Mouse (Mus musculus): ENCODE data around the gene Lyst. TPM values are rescaled to one million over a fixed set of nuclear protein-coding genes. Genes with fewer than 3 reads are reported as not detected.

Gene Lyst
- polyA plus RNA-seq, 1 experiment from 2014 or later, result 48.0 TPM

- Histone ChIP-seq H3K4me3 (ENCODE audit: inconsistent target) (no peak overlapping the region), H3K27ac (no peak overlapping the region), H3K36me3 (ENCODE audit: inconsistent target) (no peaks in the 10 kb centered on the region), H3K79me2 (ENCODE audit: inconsistent target) (no peaks in the 10 kb centered on the region)
- WGBS (ENCODE audit: missing documents), result 75% methylated on average over 2 of the region's 2 CpGs
Observed at GRCm38 (mm10) chr13:13564116-13564515, 26.1 kb upstream of the Lyst start.

GRCm38 (mm10) chr13:13564541-13564940, 25.7 kb upstream of the Lyst start:
- Histone ChIP-seq H3K27ac (no peak overlapping the region), H3K36me3 (ENCODE audit: inconsistent target) (no peaks in the 10 kb centered on the region), H3K4me3 (ENCODE audit: inconsistent target) (no peak overlapping the region), H3K79me2 (ENCODE audit: inconsistent target) (no peaks in the 10 kb centered on the region)
- 66% methylated on average over 4 of the region's 4 CpGs for whole genome bisulfite sequencing (ENCODE audit: missing documents)

DNA sequence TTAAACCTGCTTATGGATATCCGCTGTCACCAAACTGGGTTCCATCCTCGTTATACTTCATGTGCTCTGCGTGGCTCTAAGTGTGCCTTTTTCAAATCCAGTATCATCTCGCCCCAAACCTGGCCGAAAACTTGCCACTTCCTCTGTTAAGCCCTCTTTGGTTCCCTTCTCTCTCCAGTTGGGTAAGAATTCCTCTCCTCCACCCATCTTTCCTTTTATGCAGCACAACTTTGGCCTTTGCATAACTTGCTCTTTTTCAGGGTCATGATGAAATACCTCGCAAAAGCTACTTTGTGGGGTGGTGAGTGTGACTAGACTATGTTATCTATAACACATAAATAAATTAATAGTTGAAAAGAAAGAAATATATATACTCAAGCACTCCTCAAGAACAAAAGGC, 22.6 kb upstream of the Lyst start:
- H3K79me2 ChIP-seq (ENCODE audit: inconsistent target), result no peaks in the 10 kb centered on the region
- no peaks in the 10 kb centered on the region for H3K36me3 ChIP-seq (ENCODE audit: inconsistent target)
- H3K4me3 ChIP-seq (ENCODE audit: inconsistent target), result no peak overlapping the region
- no peak overlapping the region for H3K27ac ChIP-seq
- 69% methylated on average over 6 of the region's 6 CpGs for WGBS (ENCODE audit: missing documents)

DNA sequence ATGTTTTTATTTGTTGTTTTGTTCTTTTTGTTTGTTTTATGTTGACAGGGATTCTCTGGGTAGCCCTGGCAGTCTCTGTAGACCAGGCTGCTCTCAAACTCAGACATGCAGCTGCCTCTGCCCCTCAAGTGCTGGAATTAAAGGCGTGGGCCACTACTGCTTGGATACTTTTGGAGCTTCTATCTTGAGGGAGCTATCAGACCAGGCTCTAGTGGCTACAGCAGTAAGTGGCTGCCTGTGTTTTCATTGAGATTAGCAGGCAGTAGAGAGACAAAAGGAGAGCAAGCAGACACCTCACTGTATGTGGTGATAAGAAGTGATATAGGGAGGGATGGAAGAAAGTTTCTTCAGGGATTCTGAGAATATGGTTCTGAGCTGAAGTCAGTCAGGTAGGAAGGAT, 21.4 kb upstream of the Lyst start:
- Histone ChIP-seq H3K79me2 (ENCODE audit: inconsistent target) (no peaks in the 10 kb centered on the region), H3K27ac (no peak overlapping the region), H3K4me3 (ENCODE audit: inconsistent target) (no peak overlapping the region), H3K36me3 (ENCODE audit: inconsistent target) (no peaks in the 10 kb centered on the region)
- 90% methylated on average over 1 of the region's 1 CpGs for WGBS (ENCODE audit: missing documents)

GRCm38 (mm10) chr13:13569603-13570002, 20.6 kb upstream of the Lyst start:
- no peaks in the 10 kb centered on the region for H3K79me2 ChIP-seq (ENCODE audit: inconsistent target)
- no peak overlapping the region for H3K27ac ChIP-seq
- H3K36me3 ChIP-seq (ENCODE audit: inconsistent target), result no peaks in the 10 kb centered on the region
- H3K4me3 ChIP-seq (ENCODE audit: inconsistent target), result no peak overlapping the region

DNA sequence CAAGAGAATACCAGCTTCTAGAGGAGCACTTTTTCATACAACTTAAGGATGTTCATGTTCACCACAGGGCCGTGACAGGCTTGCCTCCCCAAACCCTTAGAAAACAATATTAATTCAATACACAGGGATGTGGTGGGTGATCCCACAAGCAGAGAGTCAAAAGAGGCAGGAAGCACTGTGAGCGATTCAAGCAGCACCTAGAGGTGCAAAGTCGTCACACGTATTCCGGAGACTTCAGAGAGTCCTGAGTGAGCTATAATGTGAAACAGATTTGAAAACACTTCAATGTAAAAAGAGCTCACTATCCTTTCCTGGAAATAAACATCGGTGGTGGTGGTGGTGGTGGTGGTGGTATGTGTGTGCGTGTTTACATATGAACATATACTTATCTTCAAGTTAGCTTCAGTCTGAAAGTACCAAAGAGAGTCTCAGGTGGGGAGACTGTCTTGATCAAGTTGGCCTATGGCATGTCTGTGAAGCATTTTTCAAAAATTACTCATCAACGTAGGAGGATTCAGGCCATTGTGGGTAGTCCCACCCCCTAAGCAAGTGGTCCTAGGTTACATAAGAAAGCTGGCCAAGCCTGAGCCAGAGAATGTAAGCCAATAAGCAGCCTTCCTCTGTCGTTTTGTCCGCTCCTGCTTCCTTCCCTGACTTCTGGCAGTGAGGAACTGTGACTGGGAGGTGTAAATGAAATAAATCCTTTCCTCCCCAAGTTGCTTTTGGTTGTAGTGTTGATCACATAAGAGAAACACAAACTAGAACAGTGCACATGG, 17.9 kb upstream of the Lyst start:
- Histone ChIP-seq H3K79me2 (ENCODE audit: inconsistent target) (no peaks in the 10 kb centered on the region), H3K27ac (no peak overlapping the region), H3K4me3 (ENCODE audit: inconsistent target) (no peak overlapping the region), H3K36me3 (ENCODE audit: inconsistent target) (no peaks in the 10 kb centered on the region)
- WGBS (ENCODE audit: missing documents), result 82% methylated on average over 10 of the region's 10 CpGs

DNA sequence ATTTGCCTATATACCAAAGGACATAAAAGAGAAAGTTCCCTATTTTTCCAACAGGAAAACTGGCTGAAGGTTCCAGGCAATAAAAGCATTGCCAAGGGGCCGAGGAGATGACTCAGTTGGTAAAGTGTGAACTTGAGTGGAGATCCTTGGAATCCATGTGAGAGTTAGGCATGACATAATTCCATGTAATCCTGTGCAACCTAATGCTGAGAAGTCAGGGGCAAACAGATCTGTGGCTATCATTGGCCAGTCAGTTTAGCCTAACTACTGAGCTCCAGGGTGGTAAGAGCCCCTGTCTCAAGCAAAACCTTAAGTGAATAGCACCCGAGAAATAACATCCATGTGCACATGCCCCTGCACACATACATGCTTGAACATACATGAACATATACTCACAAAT, 17.3 kb upstream of the Lyst start:
- 83% methylated on average over 2 of the region's 2 CpGs for WGBS (ENCODE audit: missing documents)
- H3K79me2 ChIP-seq (ENCODE audit: inconsistent target), result no peaks in the 10 kb centered on the region
- H3K4me3 ChIP-seq (ENCODE audit: inconsistent target), result no peak overlapping the region
- H3K36me3 ChIP-seq (ENCODE audit: inconsistent target), result no peaks in the 10 kb centered on the region
- no peak overlapping the region for H3K27ac ChIP-seq

- H3K4me3 ChIP-seq (ENCODE audit: inconsistent target), result no peak overlapping the region
- H3K36me3 ChIP-seq (ENCODE audit: inconsistent target), result no peaks in the 10 kb centered on the region
- H3K27ac ChIP-seq, result no peak overlapping the region
- H3K79me2 ChIP-seq (ENCODE audit: inconsistent target), result no peaks in the 10 kb centered on the region
- WGBS (ENCODE audit: missing documents), result 79% methylated on average over 5 of the region's 5 CpGs
Observed at GRCm38 (mm10) chr13:13573572-13574257, 16.5 kb upstream of the Lyst start.

- Histone ChIP-seq H3K79me2 (ENCODE audit: inconsistent target) (no peaks in the 10 kb centered on the region), H3K27ac (no peak overlapping the region), H3K4me3 (ENCODE audit: inconsistent target) (no peak overlapping the region), H3K36me3 (ENCODE audit: inconsistent target) (no peaks in the 10 kb centered on the region)
- WGBS (ENCODE audit: missing documents), result 87% methylated on average over 8 of the region's 8 CpGs
Observed at GRCm38 (mm10) chr13:13574258-13574870, 15.8 kb upstream of the Lyst start.

GRCm38 (mm10) chr13:13575106-13575505, 15.1 kb upstream of the Lyst start:
- Histone ChIP-seq H3K79me2 (ENCODE audit: inconsistent target) (no peaks in the 10 kb centered on the region), H3K27ac (no peak overlapping the region), H3K36me3 (ENCODE audit: inconsistent target) (no peaks in the 10 kb centered on the region), H3K4me3 (ENCODE audit: inconsistent target) (no peak overlapping the region)
- 89% methylated on average over 7 of the region's 8 CpGs for WGBS (ENCODE audit: missing documents)

DNA sequence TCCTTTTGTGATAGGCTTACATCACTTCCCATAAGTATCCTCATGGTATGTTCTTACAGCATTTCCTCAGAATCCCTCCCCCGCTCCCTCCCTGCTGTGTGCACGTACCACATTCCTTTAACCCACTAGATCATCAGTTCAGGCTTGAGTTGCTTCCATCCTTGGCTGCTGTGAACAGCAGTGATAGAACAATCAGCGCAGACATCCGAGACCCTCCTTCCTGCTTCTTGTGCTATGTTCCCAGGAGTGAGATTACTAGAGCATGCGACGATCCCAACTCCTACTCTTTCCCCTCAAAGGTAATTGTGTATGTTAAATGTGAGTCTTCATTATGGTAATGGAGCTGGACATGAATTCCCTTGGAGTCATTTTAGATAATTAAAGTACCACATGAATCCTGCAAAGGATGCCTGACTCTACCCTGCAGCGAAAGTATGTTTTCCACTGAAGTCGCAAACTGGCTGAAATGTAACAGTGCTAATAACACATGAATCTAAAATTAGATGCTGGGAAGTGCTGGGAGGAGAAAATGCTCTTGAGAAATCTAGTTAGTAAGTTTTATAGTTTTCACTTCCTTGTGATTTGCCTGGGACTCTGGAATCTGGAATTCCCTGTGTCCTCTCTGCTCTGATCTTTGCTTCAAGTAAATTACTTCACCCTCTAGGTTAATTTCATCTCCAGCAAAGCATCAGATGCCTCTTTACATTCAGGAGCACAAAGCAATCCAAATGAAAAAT, 13.6 kb upstream of the Lyst start:
- Histone ChIP-seq H3K79me2 (ENCODE audit: inconsistent target) (no peaks in the 10 kb centered on the region), H3K4me3 (ENCODE audit: inconsistent target) (no peak overlapping the region), H3K36me3 (ENCODE audit: inconsistent target) (no peaks in the 10 kb centered on the region), H3K27ac (peak overlapping the region; percentile 27)
- WGBS (ENCODE audit: missing documents), result 78% methylated on average over 8 of the region's 8 CpGs

DNA sequence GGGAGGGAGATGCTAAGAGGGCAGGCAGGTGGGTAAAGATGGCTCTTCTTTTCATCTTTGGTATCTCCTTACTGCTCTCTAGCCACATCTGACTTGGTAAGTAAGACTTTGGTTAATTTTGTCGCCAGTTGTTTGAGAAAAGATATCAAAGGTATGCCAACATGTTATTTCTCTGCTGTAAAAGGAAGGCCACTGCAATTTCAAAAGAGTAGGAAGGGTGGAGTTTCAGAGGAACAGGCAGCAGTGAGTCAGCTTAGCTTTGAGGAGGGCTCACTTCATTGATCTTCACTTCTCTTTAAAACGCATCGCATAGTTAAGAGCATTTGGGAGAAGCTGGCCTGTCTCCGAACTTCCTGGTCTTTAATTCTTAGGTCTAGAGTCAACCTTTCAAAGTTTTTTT, 8.2 kb upstream of the Lyst start:
- Histone ChIP-seq H3K79me2 (ENCODE audit: inconsistent target) (no peaks in the 10 kb centered on the region), H3K27ac (peak overlapping the region; percentile 28), H3K4me3 (ENCODE audit: inconsistent target) (no peak overlapping the region), H3K36me3 (ENCODE audit: inconsistent target) (no peaks in the 10 kb centered on the region)
- 21% methylated on average over 4 of the region's 4 CpGs for WGBS (ENCODE audit: missing documents)

GRCm38 (mm10) chr13:13583473-13583872, 6.7 kb upstream of the Lyst start:
- no peak overlapping the region for H3K4me3 ChIP-seq (ENCODE audit: inconsistent target)
- no peak overlapping the region for H3K27ac ChIP-seq
- WGBS (ENCODE audit: missing documents), result 66% methylated on average over 2 of the region's 2 CpGs
- no peaks in the 10 kb centered on the region for H3K36me3 ChIP-seq (ENCODE audit: inconsistent target)
- H3K79me2 ChIP-seq (ENCODE audit: inconsistent target), result no peaks in the 10 kb centered on the region

DNA sequence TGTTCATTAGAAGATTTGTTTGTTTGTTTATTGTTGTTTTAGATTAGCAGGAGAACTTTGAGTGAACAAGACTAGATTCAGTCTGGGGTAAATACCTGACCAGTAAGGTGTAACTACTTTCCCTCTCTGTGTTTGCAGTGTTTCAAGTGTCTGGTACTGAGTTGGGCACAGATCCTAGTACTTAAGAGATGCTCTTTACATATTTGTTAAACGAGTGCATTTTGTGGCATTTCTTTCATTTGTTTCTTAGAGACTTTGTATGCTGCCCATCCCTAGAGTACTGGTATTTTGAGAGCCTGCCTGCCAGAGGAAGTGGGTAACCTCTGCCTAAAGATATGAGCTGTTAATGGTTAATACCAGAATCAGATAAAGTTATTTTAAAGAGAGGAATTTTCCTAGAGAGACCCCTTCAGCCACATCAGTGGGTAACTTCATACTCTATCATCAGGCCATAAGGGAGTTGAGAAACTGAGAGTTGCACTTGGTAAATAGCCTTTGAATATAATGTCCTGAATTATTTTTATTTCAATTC, 2.5 kb upstream of the Lyst start:
- H3K4me3 ChIP-seq (ENCODE audit: inconsistent target), result no peak overlapping the region
- no peak overlapping the region for H3K27ac ChIP-seq
- H3K79me2 ChIP-seq (ENCODE audit: inconsistent target), result peaks cover 23% of the 10 kb centered on the region
- no peaks in the 10 kb centered on the region for H3K36me3 ChIP-seq (ENCODE audit: inconsistent target)
- 33% methylated on average over 1 of the region's 1 CpGs for WGBS (ENCODE audit: missing documents)
